Mouse (Mus musculus) kidney, adult 9 months (tissue): ENCODE results near the gene Rnf38.
A peak's percentile ranks its signal among the peaks of the same experiment; 100 is the strongest.

ENCODE experiments used
- DNase-seq: peaks from one replicate; pipeline ENCODE4 v3.0.0; 2022

Gene Rnf38

DNA sequence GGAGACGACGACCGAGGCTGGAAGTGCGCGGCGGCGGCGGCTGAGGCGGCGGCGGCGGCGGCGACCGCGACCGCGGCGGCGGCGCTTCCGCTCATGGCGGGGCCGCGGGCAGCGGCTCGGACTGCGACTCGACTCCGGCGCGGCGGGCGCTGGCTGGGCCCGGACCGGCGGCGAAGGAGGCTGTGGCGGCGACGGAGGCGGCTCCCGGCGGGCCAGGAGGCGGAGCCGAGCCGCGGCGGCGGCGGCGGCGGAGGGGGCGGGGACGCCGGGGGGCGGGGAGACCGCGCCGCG is at the start of gene Rnf38:
Gene Rnf38, minus strand, starts transcription at position 77 of the 291 bp plus-strand sequence.
- DNase-seq: no peak

DNA sequence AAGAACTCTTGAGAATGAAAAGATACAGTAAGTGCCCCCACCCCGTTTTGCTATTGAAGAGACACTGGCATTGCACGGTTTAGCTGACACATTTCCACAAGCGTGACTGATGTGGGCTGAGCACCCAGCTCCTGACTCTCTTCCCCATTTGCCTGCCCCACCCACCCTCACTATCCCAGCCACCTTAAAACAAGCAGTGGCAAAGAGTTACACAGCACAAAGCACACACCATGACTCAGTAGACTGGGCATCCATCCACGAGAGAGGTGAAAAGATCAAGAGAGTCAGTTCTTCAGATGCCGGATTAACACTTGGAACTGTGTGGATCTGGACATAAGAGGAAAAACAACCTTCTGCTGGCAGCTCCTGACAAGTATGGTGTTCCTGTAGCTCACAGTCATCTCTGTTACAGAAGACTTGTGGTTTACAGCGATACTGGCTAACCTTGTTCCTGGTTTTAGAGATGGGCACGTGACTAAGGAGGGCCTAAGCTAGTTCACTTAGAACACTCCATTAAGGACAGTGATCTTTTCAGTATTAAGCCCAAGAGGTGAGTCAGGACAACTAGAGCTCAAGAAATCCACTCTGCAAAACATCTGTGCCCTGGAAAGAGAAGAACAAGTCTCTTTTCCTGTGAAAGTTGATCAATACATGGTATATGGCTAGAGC is 48.1 kb upstream of the Rnf38 start:
- no peak for DNase-seq

DNA sequence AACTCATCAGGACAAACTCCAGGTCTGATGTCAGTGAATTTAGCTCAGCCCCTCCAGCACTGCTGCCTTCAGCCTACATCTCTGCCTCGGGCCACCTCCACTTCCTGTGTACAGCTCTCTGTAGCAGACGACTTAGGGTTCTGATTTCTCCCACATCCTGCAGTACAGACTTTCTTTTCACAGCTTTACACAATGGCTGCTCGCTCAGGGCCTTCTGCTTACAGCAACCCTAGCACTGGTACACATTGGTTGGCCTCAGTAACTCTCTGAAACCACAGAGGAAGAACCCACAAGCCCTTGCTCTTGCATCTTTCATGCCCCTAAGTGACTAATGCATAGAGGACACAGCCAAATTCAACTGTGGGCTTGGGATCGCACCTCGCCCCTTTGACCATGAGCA is 37.5 kb upstream of the Rnf38 start:
- no peak for DNase-seq

DNA sequence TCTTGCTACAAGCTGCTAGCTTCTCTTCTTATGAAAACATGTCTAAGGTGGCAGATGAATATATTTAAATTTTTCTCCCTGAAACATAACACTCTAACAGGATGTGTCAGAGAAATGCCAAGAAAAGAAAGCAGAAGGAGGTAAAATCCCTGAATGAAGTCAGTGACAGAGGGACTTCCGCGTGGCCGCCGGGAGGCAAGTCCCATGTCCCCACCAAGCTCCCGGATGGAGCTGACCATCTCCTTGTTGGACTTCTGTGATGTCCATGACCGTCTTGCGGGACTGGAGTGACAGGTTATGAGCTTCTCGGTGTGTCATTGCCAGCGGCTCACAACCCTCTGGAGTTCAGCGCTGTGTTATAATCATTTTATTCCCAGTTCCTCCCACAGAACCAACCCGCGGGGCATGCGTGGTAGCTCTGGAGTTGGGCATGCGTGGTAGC is 35.8 kb upstream of the Rnf38 start:
- DNase-seq: no peak

DNA sequence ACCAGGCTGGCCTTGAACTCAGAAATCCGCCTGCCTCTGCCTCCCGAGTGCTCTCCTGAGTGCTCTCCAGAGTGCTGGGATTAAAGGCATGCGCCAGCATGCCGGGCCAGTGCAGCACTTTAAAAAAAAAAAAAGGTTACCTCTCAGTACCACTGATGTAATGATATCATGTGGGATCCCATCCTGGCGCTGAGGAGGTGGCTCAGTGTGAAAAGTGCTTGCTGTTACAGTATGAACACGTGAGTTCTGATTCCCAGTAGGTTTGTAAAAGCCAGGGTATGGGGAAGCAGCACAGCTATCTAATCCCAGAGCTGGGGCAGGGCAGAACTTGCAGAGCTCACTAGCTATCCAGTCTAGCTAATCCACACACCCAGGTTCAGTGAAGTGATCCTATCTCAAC is 33.8 kb upstream of the Rnf38 start:
- DNase-seq: no peak

DNA sequence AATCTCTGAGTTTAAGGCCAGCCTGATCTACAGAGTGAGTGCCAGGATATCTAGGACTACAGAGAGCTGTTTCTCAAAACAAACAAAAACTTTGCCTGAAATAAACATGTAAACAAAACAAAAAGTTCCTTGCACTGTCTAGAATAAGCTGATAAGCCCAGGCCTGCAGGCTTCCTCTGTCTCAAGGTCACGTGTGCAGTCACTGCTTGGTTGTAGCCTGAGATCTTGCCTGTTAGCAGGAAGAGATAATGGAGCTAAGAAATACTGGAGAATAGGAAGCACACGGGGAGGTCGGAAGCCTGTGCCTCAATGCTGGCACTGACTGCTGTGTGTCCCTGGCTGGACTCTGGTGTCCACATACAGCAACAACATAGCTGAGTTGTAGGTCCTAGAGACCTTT is 31.9 kb upstream of the Rnf38 start:
- no peak for DNase-seq

DNA sequence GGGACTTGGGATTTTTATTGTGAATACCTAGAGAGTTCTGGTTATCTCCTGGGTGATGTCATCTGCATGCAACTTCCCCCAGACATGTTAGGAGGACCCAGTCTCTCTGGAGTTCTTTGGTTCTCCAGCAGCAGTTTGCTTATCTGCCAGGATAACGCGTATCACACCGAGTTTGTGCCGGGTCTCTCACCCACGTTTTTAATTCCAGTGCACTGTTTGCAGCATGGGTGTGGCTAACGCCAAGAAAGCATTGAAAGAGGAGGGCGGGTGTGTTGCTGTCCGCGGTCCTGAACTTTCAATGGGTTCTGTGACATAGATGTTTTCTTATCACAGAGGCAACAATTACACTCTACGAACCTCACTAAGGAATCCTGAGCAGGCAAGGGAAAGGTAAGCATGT is 26.7 kb upstream of the Rnf38 start:
- peak; percentile 29 for DNase-seq

DNA sequence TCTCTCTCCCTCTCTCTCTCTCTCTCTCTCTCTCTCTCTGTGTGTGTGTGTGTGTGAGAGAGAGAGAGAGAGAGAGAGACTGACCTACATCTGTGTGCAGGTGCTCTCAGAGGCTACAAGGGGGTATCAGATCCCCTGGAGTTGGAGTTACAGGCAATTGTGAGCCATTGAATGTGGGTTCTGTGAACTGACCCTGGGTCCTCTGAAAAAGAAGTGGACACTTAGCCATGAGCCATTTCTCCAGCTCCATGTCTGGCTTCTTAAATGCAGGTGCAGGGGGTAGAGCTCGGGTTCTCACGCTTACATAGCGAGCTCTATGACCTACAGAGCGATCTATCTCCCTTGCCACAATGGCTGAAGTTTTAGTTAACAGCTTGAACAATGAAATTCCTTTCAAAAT is 25.5 kb upstream of the Rnf38 start:
- no peak for DNase-seq

DNA sequence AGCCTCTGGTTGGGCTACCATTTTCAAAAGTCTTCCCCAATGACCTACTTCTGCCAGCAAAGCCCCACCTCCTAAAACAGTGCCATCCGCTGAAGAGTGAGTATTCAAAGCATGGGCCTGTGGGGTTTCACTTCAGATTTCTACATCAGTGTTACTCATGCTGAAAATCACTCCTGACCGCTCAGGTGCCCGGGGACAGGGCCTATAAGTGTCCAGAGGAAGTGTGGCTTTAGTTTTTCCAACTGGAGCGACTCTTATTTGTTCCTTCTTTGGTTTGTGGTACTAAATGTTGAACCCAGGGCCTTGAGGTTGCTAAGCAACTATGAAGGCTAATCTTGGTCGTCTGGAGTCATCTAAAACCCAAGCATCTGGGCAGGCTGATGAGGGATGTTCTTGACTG is 21.0 kb upstream of the Rnf38 start:
- DNase-seq: no peak

DNA sequence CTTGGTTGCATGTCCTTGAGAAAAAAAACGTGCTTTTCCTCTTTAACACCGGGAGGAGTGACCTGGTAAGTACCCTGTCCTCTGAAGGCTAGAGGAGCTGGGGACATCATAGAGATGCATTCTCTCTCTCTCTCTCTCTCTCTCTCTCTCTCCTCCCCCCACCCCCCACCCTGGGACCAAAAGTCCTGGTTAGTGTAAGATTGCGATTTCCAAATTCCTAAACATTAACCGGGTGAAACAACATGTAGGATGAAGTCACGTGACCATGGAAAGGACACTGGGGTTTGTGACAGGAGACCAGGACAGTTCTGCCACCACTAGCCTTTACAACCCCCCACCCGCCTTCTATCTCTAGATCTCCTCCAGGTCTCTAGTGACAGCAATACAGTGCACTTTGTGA is 19.6 kb upstream of the Rnf38 start:
- DNase-seq: no peak

DNA sequence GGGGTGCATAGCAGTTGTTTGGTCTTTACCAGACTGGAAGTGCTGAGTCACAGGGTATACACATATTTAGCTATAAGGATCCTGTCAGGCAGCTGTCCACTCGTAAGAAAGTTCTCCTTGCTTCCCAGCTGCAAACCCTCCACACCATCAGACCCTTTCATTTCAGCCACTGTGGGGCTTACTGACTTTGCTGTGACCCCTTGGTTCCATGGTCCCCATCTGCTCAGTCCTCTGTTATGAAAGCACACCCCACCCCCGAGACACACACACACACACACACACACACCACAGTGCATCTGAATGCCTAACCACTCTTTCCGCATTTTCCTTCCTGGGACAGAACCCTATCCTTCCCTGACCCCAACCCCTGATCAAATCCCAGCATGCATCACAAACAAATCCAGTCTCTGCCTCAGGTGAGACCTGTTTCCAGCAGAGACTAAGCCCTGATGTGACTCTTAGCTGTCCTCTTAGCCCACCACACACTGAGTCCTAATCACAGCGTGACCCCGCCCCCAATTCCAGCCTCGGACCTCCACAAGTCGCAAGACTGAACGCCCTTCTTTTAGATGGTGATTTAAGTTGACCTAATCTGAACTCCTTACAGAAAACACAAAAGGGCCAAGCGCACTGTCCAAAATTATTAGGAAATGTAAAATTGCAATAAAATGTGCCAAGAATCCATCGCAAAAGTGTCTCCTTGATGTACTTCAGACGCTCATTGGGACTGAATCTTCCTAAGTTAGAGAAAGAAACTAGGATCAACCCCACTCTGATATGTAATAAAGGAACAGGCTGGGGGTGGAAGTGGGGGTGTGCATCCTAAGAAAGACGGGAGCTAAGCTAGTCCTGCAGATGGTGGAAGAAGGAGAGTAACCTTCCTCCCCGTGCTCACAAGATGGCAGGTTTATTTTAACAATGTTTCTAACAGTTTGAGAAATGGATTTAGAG is 18.7 kb upstream of the Rnf38 start:
- DNase-seq: no peak

DNA sequence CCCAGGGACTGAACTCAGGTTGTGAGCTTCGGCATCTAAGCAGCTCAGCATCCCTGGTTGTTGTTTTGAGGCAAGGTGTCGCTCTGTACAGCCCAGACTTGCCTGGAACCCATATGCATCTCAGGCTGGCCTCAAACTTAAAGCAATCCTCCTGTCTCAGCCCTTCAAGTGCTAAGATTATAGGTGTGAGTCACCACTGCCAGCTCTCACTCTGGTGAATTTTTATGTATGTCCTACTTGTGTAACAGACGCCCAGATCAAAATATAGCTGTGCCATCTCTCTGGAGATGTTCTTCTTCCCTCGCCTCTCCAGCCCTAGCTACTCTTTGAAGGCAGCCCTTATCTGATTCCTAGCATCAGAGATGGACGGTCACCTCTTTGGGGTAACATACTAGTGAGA is 17.9 kb upstream of the Rnf38 start:
- DNase-seq: no peak

DNA sequence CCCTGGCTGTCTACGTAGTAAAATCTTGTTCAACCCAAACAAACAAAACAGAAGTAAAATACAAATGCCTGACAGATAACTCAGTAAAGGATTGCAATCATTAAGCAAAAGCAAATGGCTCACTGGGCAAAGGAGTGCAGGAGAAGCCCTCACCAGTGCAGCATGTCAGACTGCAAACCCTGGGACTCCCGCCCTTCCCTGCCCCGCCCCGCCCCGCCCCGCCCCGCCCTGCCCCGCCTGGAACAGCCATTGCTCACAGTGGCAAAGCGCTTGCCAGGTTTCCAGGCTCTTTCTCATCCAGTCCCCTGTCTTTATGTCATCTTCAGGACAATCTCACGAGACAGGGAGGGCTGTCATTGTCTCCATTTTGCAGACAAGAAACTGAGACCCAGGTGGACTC is 16.1 kb upstream of the Rnf38 start:
- DNase-seq: no peak

DNA sequence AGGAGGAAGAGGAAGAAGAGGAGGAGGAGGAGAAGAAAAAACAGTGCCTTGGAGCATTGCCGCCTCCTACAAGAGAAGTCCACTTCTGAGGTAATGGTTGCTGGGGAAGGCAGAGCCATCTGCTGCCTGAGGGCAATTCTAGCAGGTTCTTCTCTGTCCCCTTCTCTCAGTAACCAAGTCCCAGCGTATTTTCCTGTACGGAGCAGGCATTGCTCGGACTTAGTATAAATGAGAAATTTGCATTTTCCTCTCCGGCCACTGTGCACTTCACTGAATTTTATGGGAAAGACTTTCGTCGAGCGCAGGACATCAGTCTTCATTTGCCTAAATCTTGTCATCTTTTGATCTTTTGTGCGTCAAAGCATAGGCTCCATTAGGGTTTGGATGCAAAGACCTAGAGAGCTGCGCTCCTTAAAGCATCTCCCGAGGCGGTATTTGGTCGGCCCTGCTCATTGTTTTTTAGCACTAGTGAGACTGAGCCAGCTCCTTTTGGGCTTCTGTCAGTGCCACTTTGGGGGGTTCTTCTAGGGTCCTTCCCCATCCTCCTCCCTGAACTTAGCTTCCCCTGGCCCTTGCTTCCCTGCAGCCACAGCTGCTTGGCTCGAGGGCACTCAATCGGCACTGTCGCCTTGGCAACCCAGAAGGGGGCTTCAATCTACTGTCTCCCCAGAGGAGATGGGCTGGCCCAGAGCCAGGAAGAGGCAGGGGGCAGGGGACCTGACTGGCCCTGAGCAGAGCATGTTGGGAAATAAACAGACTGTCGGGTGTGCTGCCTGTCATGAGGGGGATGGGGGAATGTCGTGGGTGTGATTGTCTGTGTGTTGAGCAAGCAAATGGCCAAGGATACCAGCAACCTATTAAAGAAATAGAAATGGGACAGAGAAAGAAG is 13.7 kb upstream of the Rnf38 start:
- no peak for DNase-seq

DNA sequence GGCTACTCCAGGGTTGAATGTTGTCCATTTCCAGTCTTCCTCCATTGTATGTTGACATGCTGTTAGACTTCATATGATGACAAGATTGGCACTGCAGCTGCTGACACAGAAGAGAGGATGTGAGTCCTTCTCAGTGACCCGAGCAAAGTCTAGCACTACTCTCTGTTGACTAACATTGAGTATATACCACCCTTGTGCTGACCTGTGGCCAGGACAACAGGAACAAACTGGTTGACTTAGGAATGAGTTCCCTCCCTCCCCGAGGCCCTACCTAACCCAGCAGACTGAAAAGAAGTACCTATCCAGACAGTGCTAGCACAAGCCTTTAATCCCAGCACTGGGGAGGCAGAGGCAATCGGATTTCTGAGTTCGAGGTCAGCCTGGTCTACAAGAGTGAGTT is 12.7 kb upstream of the Rnf38 start:
- no peak for DNase-seq

DNA sequence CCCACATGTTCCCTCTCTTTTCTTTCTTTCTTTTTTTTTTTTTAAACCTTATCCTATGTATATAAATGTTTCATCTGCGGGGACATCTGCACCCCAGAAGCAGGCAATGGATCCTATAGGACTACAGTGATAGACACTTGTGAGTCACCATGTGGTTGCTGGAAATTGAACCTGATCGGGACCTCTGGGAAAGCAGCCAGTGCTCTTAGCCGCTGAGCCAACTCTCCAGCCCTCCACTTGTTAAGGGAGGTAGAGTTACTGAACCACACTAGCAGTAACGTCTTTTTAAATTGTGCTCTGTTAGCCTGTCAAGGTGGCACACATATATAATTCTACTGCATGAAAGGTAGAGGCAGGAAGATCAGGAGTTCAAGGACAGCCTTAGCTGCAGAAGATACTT is 8.0 kb upstream of the Rnf38 start:
- no peak for DNase-seq

DNA sequence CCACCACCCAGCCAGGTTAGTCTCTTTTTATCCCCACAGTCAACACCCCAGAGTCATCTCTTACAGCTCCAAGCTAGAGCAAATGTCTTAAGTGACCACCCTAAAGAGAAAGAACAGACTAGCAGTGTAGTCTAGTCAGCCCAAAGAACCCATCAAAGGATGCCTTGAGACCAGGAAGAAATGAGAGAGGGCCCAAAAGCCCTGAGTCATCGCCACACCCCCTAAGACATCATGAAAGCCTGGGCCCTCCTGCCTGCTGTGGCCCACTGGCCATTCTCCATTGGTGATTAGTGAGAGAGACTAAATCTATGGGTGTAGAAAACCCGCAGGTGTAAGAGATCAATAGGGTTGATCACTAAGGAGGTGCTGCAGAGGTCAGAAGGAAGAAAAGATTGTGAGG is 2.4 kb upstream of the Rnf38 start:
- no peak for DNase-seq

DNA sequence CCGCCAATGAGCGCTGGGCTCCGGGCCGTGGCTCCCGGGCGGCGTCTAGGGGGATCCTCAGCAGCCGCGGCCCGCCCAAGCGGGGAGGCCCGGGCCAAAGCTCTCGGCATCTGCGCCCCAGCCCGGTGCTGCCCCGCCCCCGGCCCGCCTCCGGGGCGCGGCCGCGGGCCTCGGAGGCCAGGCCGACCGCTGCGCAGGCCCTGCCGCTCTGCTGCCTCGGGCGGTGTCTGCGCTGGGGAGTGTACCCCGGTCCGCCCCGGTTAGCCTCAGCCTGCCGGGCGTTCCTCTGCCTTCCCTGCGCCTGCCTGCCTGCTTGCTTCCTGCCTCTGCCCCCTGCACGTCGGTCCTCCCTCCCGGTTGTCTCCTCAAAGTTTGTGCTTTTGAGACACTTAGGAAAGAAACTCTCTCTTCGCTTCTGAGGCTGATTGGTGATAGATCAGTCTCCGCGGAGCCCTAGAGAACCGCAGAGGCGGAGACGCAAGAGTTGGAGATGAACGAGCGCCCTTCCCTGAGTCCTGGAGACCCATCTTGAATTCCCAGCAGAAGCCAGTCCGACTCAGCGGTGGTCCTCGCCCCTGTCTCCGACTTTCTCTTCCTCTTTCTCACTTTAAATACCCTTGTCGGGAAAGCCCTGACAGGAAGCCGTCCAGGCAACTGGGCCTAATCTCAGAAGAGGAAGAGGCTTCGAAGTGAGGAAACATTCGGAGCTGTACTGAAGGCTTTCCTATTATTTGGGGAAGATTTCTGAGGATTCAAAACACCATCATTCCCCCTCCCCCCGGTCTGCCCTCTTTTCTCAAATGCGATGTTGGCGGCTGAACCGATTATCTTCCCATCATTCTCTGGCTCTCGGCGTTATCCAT is 646 bp upstream of the Rnf38 start:
- DNase-seq: peak; percentile 93

DNA sequence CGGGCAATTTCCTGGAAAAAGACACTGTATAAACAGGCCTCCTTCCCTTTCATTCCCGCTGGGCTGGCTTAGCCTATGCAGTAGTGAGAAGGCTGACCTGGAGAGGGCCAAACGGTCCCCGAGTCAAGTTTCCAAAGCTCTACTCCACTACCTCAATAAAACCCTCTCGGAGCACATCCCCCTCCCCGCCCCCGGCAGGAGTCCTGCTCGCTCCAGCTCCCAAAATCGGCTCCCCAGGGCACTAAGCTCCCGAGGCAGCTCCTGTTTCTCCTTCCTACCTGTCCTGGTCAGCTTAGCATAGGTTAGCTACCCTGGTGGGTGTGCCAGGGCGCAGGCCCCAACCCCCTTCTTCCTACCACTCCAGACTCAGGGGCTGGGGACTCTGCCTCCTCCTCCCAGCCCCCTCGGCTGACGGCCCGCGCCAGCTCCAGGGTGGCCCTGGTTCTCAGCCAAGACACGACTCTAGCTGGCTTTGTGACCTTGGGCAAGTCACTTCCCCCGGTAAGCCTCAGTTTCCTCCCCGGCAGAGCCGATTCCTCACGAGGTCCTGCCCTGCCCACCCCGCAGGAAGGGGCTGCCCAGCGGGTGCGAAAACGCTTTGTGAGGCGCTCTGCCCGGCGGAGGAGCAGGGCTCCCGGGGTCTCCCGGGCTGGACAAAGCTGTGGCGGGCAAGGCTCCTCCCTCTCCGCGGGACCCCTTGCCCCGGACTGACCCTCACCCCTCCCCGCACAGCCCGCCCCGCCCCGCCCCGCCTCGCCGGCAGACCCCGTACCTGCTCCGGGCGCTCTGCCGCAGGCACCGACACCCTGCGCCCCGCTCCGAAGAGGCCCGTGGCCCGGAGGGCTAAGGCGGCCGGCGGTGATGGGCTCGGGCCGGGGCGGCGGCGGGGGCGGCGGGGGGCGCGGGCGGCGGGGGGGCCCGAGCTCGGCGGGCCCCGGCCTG is 547 bp downstream of the Rnf38 start:
- DNase-seq: peak; percentile 44

DNA sequence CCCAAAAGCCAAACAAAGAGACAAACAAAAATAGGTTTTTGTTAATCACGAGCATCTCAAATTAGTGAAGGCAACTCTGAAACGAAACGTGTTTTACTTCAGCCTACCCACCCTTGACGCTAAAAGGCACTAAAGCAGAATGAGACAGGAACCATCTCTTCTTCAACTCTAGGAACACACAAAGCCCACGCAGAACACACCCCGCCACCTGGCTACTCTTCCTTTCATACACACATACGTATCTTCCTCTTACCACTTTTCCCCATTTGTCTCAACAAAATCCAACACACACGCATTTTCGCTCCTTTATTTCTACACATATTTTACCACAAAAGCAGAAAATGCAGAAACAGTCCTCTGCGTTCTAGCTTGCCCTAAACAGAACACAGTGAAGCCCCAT is 8.5 kb downstream of the Rnf38 start:
- no peak for DNase-seq

DNA sequence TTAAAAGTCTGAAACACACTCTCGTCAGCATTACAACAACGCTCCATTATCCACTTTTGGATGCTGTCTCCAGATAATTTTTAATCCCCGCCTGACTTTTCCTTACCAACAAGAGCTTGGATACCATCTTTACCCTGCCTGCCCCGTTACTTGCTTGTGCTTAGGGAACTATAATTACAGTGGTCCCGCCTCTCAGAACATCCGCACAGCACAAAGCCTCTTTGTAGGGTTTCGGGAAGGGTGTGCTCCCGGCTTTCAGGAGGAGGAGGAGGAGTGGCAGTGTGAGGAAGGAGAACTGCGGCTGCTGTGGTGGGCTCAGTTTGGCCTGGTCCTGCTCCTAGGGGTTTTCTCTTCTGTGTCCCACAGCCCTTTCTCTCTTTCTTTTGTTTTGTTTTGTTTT is 9.4 kb downstream of the Rnf38 start:
- DNase-seq: no peak
